Mouse (Mus musculus) activated CD4-positive, CD25-positive, alpha-beta regulatory T cell, adult 4 months (primary cell): Measurements from ENCODE around the gene Abcc4. TPM values are rescaled to one million over a fixed set of nuclear protein-coding genes. Genes with fewer than 3 reads are reported as not detected.

Experiments
- polyA plus RNA-seq, 2 experiments: library from polyadenylated mRNA; unstranded; fragments of 100-300 nt; shearing (Covaris generic); gene quantifications; one replicate each; pipeline ENCODE4 v1.2.1; 2017

Gene Abcc4
- polyA plus RNA-seq, 2 experiments from 2014 or later, result 8.8 to 9.8 TPM

Other genes starting within 250 kb of the Abcc4 start
- 1 to 10 TPM; 1.4 to 2.7 TPM for gene Cldn10, start 81.7 kb upstream of the Abcc4 start, polyA plus RNA-seq
- gene Dzip1, start 219.2 kb upstream of the Abcc4 start, polyA plus RNA-seq, result 1 to 10 TPM; 8.0 to 8.6 TPM
- gene Dnajc3, start 231.8 kb upstream of the Abcc4 start, polyA plus RNA-seq, result 10 to 100 TPM; 39.0 to 41.5 TPM